Mouse (Mus musculus) forebrain, embryonic 10.5 days (tissue): ENCODE results near the gene C1qc. TPM values are rescaled to one million over a fixed set of nuclear protein-coding genes. Genes with fewer than 3 reads are reported as not detected.

Experiments used
- DNase-seq: peaks from one replicate; pipeline ENCODE4 v3.0.0-alpha.2; 2017; ENCODE audit warnings: low spot score; ENCODE audit errors: extremely low spot score
- H3K27ac ChIP-seq: fragments of 300-500 bp; sonication (generic); 2 replicates; pipeline ENCODE4 v1.5.1; 2016; ENCODE audit warnings: mild to moderate bottlenecking
- H3K27me3 ChIP-seq: fragments of 300-500 bp; sonication (generic); 2 replicates; pipeline ENCODE4 v1.6.1; 2016; ENCODE audit warnings: mild to moderate bottlenecking; ENCODE audit not compliant: poor library complexity, severe bottlenecking
- H3K36me3 ChIP-seq: fragments of 300-500 bp; sonication (generic); replicated peaks from 2 replicates; pipeline ENCODE4 v1.6.1; 2016; ENCODE audit warnings: mild to moderate bottlenecking, moderate library complexity
- H3K4me1 ChIP-seq: fragments of 300-500 bp; sonication (generic); 2 replicates; pipeline ENCODE4 v1.6.1; 2016
- H3K4me3 ChIP-seq: fragments of 300-500 bp; sonication (generic); 2 replicates; pipeline ENCODE4 v1.5.1; 2016; ENCODE audit warnings: mild to moderate bottlenecking, moderate library complexity
- H3K9me3 ChIP-seq: fragments of 300-500 bp; sonication (generic); 2 replicates; pipeline ENCODE4 v1.6.1; 2016; ENCODE audit warnings: mild to moderate bottlenecking, moderate library complexity
- WGBS: fragments of 180-500 bp; shearing (Covaris S2); methylation state at CpG from one replicate; pipeline ENCODE4 v1.1.7; 2016; 5-methylcytosine and 5-hydroxymethylcytosine counted together
- polyA plus RNA-seq: library from polyadenylated mRNA; unstranded; fragments of >200 nt; fragmentation: Nextera tagmentation; extraction: Ambion mirVana; gene quantifications from 2 replicates; pipeline ENCODE4 v1.2.1, GENCODE M21; 2016

C1qc gene
- polyA plus RNA-seq, result 5.0 and 6.9 TPM in 2 replicates

DNA sequence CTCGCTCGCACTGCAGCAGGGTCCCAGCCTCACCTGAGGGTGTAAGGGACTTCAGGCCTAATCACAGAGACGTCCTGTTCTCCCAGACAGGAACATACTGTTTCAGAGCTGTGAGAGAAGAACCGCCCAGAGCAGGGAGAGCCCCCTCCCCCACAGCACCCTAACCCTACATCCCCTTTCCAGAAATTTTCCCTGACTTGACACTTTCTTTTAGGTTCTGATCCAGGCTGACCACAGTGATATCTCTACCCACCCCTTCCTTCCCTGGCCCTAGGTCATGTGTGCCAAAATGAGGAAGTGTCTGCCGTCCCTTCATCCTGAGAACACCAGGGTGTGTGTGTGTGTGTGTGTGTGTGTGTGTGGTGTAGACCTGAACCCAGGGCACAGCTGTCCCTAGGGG, at the start of gene C1qc:
Gene C1qc, minus strand, starts transcription at position 255 of the 400 bp plus-strand sequence.
- H3K9me3 ChIP-seq, result no peaks in the 10 kb centered on the region
- H3K27ac ChIP-seq, result no peak within 1 kb of the TSS
- WGBS, result 64% methylated on average over 5 of the region's 5 CpGs
- H3K4me1 ChIP-seq, result peaks cover 26% of the 10 kb centered on the region
- no peaks in the 10 kb centered on the region for H3K36me3 ChIP-seq
- no peak for DNase-seq
- peaks cover 64% of the 10 kb centered on the region for H3K27me3 ChIP-seq
- no peak within 1 kb of the TSS for H3K4me3 ChIP-seq

- no peak overlapping the region for H3K27ac ChIP-seq
- peaks cover 44% of the 10 kb centered on the region for H3K27me3 ChIP-seq
- no peak for DNase-seq
Observed at GRCm38 (mm10) chr4:136937935-136938334, 45.1 kb upstream of the C1qc start.

DNA sequence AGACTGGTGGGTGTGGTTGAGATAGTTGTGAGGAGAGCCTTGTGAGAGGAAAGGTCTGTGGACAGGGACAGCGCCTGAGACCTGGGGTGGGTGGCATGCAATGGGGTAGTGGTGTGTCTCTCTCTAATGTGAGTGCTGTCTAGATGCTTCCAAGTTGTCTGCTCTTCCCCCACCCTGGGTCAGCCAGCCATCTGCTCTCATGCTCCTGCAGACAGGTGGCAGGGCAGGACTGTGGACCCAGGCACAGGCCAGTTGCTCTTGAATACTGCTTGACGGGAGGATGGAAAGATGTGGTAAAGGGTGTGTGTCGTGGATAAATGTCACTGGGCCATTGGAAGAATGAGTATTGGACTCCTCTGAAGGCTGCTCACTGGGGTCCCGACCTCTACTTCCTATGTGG, 44.5 kb upstream of the C1qc start:
- peaks cover 41% of the 10 kb centered on the region for H3K27me3 ChIP-seq
- no peak overlapping the region for H3K27ac ChIP-seq
- peaks cover 18% of the 10 kb centered on the region for H3K4me1 ChIP-seq
- 81% methylated on average over 4 of the region's 4 CpGs for WGBS
- no peak overlapping the region for H3K4me3 ChIP-seq
- H3K36me3 ChIP-seq, result no peaks in the 10 kb centered on the region
- H3K9me3 ChIP-seq, result no peaks in the 10 kb centered on the region
- DNase-seq, result no peak

More at GRCm38 (mm10) chr4:136937935-136938334, 45.1 kb upstream of the C1qc start:
- H3K36me3 ChIP-seq, result no peaks in the 10 kb centered on the region
- no peaks in the 10 kb centered on the region for H3K9me3 ChIP-seq
- WGBS, result 91% methylated on average over 5 of the region's 5 CpGs
- no peak overlapping the region for H3K4me3 ChIP-seq
- peaks cover 24% of the 10 kb centered on the region for H3K4me1 ChIP-seq

GRCm38 (mm10) chr4:136934746-136935613, 42.1 kb upstream of the C1qc start:
- WGBS, result 56% methylated on average over 18 of the region's 18 CpGs
- Histone ChIP-seq H3K4me3 (no peak overlapping the region), H3K4me1 (peaks cover 20% of the 10 kb centered on the region), H3K9me3 (no peaks in the 10 kb centered on the region), H3K27me3 (peaks cover 34% of the 10 kb centered on the region), H3K27ac (0 out of 2 replicates have a peak overlapping the region, but pooled peaks have one; percentile 16), H3K36me3 (no peaks in the 10 kb centered on the region)
- no peak for DNase-seq

- H3K27me3 ChIP-seq, result peaks cover 53% of the 10 kb centered on the region
- H3K4me3 ChIP-seq, result no peak overlapping the region
- no peaks in the 10 kb centered on the region for H3K9me3 ChIP-seq
- 92% methylated on average over 8 of the region's 8 CpGs for WGBS
- H3K27ac ChIP-seq, result no peak overlapping the region
- no peak for DNase-seq
- H3K36me3 ChIP-seq, result no peaks in the 10 kb centered on the region
- H3K4me1 ChIP-seq, result peaks cover 33% of the 10 kb centered on the region
Observed at GRCm38 (mm10) chr4:136930474-136930873, 37.6 kb upstream of the C1qc start.

DNA sequence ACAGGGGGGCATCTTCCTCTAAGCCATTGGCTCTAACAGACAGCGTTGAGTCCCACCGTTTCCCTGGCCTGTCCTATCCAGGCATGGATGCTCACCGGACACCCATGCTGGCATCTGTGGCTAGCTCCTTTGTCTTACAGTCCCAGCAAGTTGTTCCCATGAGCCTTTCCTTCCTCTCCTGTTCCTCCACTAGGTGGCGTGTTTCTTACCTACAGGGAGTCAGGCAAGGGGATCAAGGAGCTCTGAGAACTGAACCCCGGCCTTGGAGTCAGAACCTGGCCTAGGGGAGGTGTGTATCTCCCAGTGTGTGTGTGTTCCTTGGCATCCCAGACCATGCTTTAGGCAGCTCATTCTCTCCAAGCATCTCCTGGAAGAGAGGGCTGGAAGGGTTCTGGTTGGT, 36.1 kb upstream of the C1qc start:
- no peak overlapping the region for H3K4me3 ChIP-seq
- peaks cover 18% of the 10 kb centered on the region for H3K4me1 ChIP-seq
- peak; percentile 50 for DNase-seq
- no peaks in the 10 kb centered on the region for H3K36me3 ChIP-seq
- 0 out of 2 replicates have a peak overlapping the region, but pooled peaks have one; percentile 8 for H3K27ac ChIP-seq
- peaks cover 69% of the 10 kb centered on the region for H3K27me3 ChIP-seq
- no peaks in the 10 kb centered on the region for H3K9me3 ChIP-seq
- WGBS, result 7% methylated on average over 5 of the region's 5 CpGs

- H3K9me3 ChIP-seq, result no peaks in the 10 kb centered on the region
- DNase-seq, result no peak
- 7% methylated on average over 15 of the region's 15 CpGs for WGBS
Observed at GRCm38 (mm10) chr4:136925804-136926203, 32.9 kb upstream of the C1qc start.

DNA sequence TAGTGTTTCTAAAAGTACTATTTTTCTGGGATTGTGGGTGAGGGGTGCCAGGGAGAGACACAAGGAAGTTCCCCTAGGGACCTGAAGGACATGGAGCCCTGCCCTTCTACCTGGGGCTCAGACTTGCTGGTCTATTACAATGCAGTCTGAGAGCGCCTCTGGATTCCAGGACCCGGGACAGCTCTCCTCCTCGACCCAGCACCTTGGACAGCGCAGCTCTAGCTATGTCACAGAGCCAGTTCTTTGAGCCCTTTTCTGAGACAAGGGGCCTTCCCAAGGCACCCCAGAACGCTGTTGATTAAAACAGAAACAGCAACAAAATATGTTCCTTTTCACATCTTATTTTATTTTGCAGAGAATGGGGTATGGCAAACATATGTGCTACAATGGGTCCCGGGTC, 31.7 kb upstream of the C1qc start:
- WGBS, result 5% methylated on average over 6 of the region's 6 CpGs
- peak; percentile 71 for DNase-seq
- Histone ChIP-seq H3K27me3 (peaks cover 55% of the 10 kb centered on the region), H3K27ac (no peak overlapping the region), H3K9me3 (no peaks in the 10 kb centered on the region), H3K4me3 (no peak overlapping the region), H3K4me1 (peaks cover 15% of the 10 kb centered on the region), H3K36me3 (no peaks in the 10 kb centered on the region)

More at GRCm38 (mm10) chr4:136925804-136926203, 32.9 kb upstream of the C1qc start:
- Histone ChIP-seq H3K36me3 (no peaks in the 10 kb centered on the region), H3K4me1 (peaks cover 15% of the 10 kb centered on the region), H3K27me3 (peaks cover 59% of the 10 kb centered on the region), H3K4me3 (no peak overlapping the region), H3K27ac (no peak overlapping the region)

DNA sequence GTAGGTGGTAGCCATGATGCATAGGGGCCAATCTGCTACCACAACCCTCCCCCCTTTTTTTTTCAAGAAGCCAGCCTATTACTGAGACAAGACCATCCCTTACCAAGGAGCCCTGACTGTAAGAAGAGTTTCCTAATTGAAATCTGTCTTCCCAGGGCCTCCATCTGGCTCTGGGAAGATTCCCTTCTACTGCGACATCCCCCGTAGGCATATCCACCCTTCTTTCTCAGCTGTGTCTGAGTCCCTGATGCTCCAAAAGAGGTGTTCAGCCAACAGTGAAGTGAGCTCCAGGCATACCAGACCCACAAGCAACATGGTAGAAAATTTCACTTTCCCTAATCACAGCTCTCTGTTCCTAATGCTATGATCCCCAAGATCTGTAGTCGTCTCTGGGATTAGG, 26.7 kb upstream of the C1qc start:
- Histone ChIP-seq H3K36me3 (no peaks in the 10 kb centered on the region), H3K9me3 (no peaks in the 10 kb centered on the region), H3K27me3 (peaks cover 17% of the 10 kb centered on the region), H3K4me3 (no peak overlapping the region), H3K4me1 (peaks cover 15% of the 10 kb centered on the region), H3K27ac (no peak overlapping the region)
- 78% methylated on average over 3 of the region's 3 CpGs for WGBS
- no peak for DNase-seq

DNA sequence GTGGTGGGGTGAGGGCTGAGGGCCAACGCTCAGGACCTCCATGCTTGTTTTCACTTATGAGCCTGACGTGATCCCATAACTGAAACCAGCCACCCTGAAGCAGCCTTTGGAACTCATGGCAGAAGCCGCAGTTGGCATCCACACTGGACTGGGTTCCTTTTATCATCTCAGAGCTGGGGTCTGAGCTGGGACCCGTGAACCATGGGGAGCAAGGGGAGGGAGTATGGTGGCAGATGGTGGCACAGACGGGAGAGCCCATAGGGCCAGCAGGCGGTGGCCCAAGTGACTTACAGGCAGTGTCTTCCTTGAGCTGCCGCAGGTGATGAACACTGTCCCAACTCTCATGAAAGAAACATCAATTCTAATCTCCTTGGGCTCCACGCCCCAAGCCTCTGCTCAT, 26.0 kb upstream of the C1qc start:
- 92% methylated on average over 8 of the region's 8 CpGs for WGBS
- DNase-seq, result no peak
- H3K27me3 ChIP-seq, result peaks cover 12% of the 10 kb centered on the region

DNA sequence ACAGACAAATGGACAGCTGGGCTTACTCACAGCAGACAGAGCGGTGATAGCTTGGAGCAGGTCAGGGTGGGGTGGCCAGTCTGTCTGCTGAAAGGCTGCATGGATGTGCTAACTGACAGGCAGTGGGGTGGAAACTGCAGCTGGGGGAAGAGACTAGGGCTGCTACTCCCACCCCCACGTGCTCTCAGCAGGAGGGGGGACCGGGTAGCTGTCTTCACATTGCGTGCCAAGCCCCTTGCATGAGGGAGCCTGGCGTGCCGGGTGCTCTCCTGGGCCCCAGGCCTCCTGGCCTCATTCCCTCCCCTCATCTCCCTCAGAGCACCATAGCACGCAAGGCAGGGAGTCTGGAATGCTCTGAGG, 24.3 kb upstream of the C1qc start:
- H3K4me1 ChIP-seq, result peaks cover 27% of the 10 kb centered on the region
- 0 out of 2 replicates have a peak overlapping the region, but pooled peaks have one; percentile 26 for H3K27ac ChIP-seq
- no peak for DNase-seq
- H3K4me3 ChIP-seq, result no peak overlapping the region
- no peaks in the 10 kb centered on the region for H3K36me3 ChIP-seq
- no peaks in the 10 kb centered on the region for H3K9me3 ChIP-seq
- peaks cover 18% of the 10 kb centered on the region for H3K27me3 ChIP-seq
- WGBS, result 55% methylated on average over 7 of the region's 7 CpGs

More for the DNA sequence above, 26.0 kb upstream of the C1qc start:
- Histone ChIP-seq H3K4me3 (no peak overlapping the region), H3K9me3 (no peaks in the 10 kb centered on the region), H3K27ac (no peak overlapping the region), H3K36me3 (no peaks in the 10 kb centered on the region), H3K4me1 (peaks cover 18% of the 10 kb centered on the region)

DNA sequence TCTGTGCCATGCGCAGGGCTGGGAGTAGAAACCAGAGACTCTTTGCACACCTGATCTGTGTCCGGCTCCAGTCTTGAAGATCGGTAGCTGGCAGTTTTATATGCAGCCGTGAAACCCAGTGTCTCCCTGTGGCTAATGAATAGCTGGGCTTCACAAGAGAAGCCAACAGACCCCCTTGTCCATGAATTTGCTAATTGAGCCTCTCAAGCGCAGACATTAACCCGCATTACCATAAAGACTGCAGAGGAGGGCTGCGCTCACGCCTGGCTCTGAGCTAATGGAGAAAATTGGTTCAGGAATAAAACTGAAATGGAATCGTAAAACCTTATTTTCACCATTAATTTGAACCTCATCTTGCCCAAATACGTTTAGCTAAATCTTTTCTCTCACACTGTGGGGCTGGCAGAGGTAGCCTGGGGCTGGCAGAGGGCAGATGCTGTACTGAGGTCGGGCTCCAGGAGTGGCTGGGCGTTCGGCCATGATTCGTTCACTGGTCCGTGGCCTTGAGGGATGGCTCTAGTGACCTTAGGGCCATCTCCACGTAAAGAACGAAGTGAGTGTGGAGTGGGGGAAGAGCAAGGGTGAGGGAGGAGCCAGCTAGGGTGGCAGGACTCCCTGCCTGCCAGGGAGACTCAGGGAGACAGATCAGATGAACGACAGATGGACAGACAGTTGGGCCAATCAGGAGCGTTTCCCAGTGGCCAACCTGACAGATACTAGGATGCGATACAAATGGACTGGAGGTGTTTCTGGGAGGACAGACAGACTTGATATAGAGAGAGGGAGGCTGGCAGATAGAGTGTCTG, 23.7 kb upstream of the C1qc start:
- no peak for DNase-seq
- peaks cover 23% of the 10 kb centered on the region for H3K27me3 ChIP-seq
- WGBS, result 79% methylated on average over 20 of the region's 20 CpGs

More for the DNA sequence above, 23.7 kb upstream of the C1qc start:
- Histone ChIP-seq H3K36me3 (no peaks in the 10 kb centered on the region), H3K9me3 (no peaks in the 10 kb centered on the region), H3K4me1 (peaks cover 33% of the 10 kb centered on the region), H3K4me3 (no peak overlapping the region), H3K27ac (0 out of 2 replicates have a peak overlapping the region, but pooled peaks have one; percentile 26)
